Mouse (Mus musculus) brain, embryonic 18.5 days (tissue): Measurements from ENCODE around the gene Tspan32.

Experiments used
- DNase-seq: peaks from one replicate; pipeline ENCODE4 v3.0.0-alpha.2; 2012; ENCODE audit warnings: low read depth, low spot score

The Tspan32 gene

GRCm38 (mm10) chr7:143004727-143005343 is at the start of gene Tspan32:
Gene Tspan32, plus strand, starts transcription at chr7:143005046.
- no peak for DNase-seq

- DNase-seq = no peak
Measured at GRCm38 (mm10) chr7:142956018-142956417, 48.8 kb upstream of the Tspan32 start.

DNA sequence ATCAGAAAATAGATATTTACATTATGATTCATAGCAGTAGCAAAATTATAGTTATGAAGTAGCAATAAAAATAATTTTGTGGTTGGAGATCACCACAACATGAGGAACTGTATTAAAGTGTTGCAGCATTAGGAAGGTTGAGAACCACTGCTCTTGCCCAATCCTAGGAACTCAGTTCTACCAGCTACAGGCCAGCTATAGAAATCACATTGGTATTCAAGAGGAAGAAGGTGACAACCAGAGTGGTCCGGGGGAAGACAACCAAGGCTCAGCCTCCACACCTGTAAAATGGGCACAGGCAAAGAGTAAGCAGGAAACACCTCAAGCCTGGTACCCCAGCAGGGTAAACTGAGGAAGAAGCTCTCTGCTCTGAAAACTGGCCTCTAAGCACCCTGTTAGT is 46.0 kb upstream of the Tspan32 start:
- DNase-seq = no peak

- DNase-seq = no peak
Measured at GRCm38 (mm10) chr7:142959752-142960151, 45.1 kb upstream of the Tspan32 start.

DNA sequence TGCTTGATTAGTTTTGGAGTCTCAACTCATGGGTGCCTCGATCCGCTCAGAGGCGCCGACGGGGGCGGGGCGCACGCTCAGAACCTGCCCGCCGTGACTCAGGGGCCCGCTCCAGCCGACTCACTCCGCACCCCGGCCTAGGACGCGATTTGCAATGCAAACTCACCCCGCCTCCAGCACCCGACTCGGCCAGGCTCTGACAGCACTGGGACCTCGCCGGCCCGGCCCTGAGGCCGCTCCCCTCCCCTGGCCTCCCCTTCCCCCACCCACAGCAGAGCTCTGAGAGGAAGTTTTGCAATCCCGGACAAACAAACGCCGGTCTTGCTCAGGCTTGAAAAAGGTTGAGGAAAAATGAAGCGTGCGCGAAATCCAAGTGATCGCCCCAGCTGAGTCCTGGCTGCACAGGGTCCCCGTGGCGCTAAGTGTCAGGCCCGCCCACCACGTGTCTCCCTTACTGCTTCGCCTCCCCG is 37.4 kb upstream of the Tspan32 start:
- no peak for DNase-seq

GRCm38 (mm10) chr7:142967884-142968808 is 36.7 kb upstream of the Tspan32 start:
- peak; percentile 54 for DNase-seq

DNA sequence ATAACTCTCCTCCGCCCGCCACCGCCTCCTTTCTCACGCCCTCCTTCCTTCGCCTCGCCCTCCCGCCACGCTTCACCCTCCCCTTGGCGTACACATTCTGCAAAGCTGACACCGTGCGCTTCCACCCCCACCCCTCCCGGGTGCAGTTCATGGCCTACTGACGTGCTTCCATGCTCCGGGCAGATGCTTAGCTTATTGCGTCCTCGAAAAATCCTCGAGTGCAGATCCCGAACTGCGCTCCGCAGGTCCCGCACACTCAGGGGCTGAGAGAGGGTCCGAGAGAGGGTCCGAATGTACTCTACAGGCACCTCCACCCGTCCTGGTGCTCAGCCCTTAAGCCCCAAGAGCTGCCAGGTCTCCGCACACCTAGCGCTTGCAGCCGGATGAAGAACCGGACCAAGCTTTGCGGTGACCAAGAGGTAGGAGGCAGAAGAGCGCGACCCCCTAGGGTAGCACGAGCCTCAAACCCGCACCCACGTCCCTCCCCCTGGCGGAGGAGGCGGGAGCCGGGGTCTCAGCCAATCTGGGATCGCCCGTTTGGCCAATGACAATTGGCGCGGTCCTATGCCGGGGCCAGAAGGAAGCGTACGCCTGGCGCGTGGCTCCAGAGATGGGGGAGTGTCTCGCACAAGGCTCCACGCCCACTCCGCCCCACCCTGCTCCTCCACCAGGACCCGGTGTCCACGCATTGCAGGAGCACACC is 35.9 kb upstream of the Tspan32 start, which contains the start of gene Ascl2:
Ascl2 (minus strand) TSS at position 456 of the 703 bp plus-strand sequence.
- no peak for DNase-seq

GRCm38 (mm10) chr7:142981908-142982307 is 22.9 kb upstream of the Tspan32 start:
- no peak for DNase-seq

GRCm38 (mm10) chr7:142985146-142985545 is 19.7 kb upstream of the Tspan32 start:
- DNase-seq = no peak

GRCm38 (mm10) chr7:142987718-142988117 is 17.1 kb upstream of the Tspan32 start:
- no peak for DNase-seq

GRCm38 (mm10) chr7:142995004-142995403 is 9.8 kb upstream of the Tspan32 start:
- DNase-seq = no peak

GRCm38 (mm10) chr7:142995630-142996338 is 9.1 kb upstream of the Tspan32 start:
- no peak for DNase-seq

DNA sequence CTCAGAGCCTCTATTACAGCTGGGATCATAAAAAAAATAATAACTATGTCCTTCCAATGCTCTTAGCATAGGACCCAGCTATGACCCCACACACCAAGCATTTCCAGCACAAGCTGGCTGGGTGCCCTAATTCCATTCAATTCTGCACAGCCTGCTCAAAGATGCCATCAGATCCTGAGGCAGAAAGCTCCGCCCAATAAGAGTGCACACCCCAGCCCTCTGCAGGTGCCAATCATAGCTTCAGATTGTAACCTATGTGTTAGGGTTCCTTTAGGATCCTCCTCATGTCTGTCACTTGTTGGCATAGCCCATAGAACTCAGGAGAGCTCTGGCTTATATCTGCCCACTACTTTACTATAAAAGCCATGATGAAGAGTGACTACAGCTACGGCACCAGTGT is 7.8 kb upstream of the Tspan32 start:
- no peak for DNase-seq

DNA sequence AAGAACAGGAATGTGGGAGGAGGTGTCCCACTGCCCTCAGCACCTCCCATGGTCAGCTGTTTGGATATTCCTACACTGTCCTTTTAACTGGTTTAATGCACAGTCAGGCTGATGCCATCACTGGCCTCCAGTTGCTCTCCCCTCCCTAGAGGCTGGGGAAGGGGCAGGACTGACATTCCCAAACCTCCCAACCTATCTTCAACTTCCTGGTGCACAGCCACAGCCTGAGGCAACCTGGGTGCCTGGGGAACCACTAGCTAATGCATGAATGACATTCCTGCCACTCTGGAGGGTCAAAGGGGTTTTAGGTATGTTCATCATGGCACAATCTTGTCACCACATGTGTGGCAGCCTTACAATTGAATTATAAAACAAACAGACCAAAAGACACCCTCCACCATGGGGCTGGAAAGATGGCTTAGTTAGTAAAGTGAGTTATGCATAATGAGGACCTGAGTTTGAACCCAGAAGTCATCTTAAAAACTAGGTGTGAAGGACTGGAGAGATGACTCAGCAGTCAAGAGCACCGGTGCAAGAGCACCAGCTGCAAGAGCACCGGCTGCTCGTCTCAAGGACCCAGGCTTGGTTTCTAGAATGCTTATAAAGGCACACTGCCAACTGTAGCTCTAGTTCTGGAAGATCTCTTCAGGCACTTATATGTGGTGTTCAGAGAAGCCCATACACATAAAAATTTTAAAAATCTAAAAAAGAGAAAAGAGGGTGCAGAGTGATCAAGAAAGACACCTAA is 7.3 kb upstream of the Tspan32 start:
- DNase-seq = no peak

DNA sequence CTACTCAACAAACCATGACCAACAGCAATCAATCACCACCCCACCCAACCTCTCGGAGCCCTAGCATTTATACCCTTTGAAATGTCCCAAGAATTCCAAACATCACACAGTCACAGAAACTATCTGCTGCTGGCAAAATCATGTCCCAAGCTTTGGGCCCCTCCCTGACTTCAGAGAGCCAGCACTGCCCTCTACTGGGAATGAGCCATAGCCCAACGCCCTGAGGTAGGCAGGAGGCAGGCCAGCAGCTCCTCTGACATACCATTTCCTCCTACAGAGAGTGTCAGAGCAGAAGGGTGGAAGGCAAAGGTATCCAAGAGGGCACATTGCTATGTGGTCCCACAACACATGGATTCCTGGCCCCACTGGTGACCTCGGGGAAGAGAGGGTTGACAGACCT is 2.2 kb upstream of the Tspan32 start:
- DNase-seq = no peak

- no peak for DNase-seq
Measured at GRCm38 (mm10) chr7:143005344-143006096, 674 bp downstream of the Tspan32 start.

DNA sequence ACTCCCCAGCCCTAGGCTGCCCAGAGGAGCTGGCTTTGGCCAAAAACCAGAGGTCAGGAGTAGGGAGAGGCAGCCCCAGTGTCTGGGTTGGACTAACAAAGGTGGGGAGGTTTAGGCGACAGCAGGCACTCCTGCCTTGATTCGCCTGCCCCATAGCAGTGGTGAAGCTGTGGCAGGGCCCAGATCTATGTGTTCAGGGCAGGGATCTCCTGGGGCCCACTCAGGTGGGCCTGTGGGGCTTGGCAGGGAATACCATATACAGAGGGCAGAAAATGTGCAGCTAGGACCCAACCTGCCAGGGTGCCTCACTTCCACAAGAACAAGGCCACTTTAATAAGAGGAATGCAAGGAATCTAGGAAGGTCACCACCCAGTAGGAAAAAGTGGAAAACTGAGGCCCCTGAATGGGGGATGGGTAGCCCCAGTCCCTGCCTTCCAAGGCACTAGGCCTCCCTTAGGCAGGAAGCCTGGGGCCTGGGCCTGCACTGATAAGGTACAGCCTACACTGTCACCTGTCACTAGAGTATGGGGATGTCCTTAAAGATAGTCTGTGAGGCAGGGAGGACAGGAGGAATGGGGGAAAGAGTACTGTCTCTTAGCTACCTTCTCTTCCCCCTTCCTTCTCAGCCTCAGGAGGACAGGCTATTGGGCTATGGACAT is 1.4 kb downstream of the Tspan32 start:
- no peak for DNase-seq

DNA sequence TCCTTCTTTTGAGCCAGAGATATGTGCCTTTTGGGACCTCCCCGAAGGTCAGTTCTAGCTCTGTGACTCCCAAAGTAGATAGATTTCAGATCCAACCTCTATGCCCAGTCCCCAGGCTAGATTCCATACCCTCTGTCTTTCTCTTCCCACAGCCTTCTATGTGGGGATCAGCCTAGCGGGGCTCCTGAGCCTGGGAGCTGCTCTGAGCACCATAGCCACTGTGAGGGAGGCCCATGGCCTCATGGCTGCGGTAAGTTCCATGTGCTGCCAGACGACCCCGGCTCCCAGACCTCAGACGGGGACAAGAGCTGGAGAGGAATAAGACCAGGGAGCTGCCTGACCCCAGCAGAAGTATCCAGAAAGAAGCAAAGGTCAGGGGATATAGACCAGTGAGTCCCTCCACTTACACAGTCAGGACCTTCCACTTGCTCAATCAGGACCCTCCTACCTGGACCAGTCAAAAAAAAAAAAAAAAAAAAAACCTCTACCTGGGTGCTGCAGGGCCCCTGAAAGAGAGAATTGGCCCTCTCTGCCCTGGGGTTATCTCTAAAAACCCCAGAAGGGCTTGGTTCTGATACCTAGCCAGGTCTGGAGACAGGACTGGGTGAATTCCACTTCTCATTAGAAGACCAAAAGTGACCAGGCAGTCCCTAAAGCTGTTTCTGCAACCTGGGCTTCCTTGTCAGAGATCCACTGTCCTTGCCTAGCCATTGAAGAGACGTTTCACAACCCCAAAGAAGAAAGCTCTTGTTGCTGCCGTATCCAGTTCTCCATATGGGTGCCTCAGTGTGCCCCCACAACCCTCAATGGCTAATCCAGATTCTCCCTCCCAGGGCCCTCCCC is 2.1 kb downstream of the Tspan32 start:
- no peak for DNase-seq
